Mouse (Mus musculus): ENCODE measurements around the gene Yipf7. TPM values are rescaled to one million over a fixed set of nuclear protein-coding genes. Genes with fewer than 3 reads are reported as not detected.

Yipf7 gene
- polyA plus RNA-seq, 1 experiment: 9.2 TPM

- no peaks in the 10 kb centered on the region for H3K36me3 ChIP-seq (ENCODE audit: control insufficient read depth, insufficient read depth, low read length)
- no peak for DNase-seq
- H3K27ac ChIP-seq (ENCODE audit: control insufficient read depth, insufficient read depth, low read length): no peak overlapping the region
- no peaks in the 10 kb centered on the region for H3K27me3 ChIP-seq (ENCODE audit: control insufficient read depth, insufficient read depth, low read length)
- H3K4me1 ChIP-seq (replicated peaks; ENCODE audit: control insufficient read depth, insufficient read depth, low read length): no peaks in the 10 kb centered on the region
- 30% methylated on average over 5 of the region's 5 CpGs for WGBS
- TF ChIP-seq POLR2A (IDR thresholded peaks at IDR 0.05; ENCODE audit: control insufficient read depth, extremely low read depth, insufficient read depth, low read length, poor library complexity) (no peak), CTCF (IDR thresholded peaks at IDR 0.05; ENCODE audit: borderline replicate concordance, control insufficient read depth, extremely low read depth, insufficient read depth, low read length, poor library complexity) (no peak)
- H3K4me3 ChIP-seq (ENCODE audit: control insufficient read depth, insufficient read depth, low read length): no peak overlapping the region
Measured at GRCm38 (mm10) chr5:69522064-69522463, 20.4 kb downstream of the Yipf7 start.

GRCm38 (mm10) chr5:69520661-69521278 lies 21.7 kb downstream of the Yipf7 start:
- H3K27ac ChIP-seq (ENCODE audit: control insufficient read depth, insufficient read depth, low read length): no peak overlapping the region
- WGBS: 36% methylated on average over 7 of the region's 7 CpGs
- no peaks in the 10 kb centered on the region for H3K36me3 ChIP-seq (ENCODE audit: control insufficient read depth, insufficient read depth, low read length)
- no peak overlapping the region for H3K4me3 ChIP-seq (ENCODE audit: control insufficient read depth, insufficient read depth, low read length)
- TF ChIP-seq POLR2A (IDR thresholded peaks at IDR 0.05; ENCODE audit: control insufficient read depth, extremely low read depth, insufficient read depth, low read length, poor library complexity) (no peak), CTCF (IDR thresholded peaks at IDR 0.05; ENCODE audit: borderline replicate concordance, control insufficient read depth, extremely low read depth, insufficient read depth, low read length, poor library complexity) (no peak)
- H3K4me1 ChIP-seq (replicated peaks; ENCODE audit: control insufficient read depth, insufficient read depth, low read length): no peaks in the 10 kb centered on the region
- no peaks in the 10 kb centered on the region for H3K27me3 ChIP-seq (ENCODE audit: control insufficient read depth, insufficient read depth, low read length)
- DNase-seq: peak; percentile 26

GRCm38 (mm10) chr5:69512203-69512602 lies 30.2 kb downstream of the Yipf7 start:
- Histone ChIP-seq H3K4me1 (replicated peaks; ENCODE audit: control insufficient read depth, insufficient read depth, low read length) (no peaks in the 10 kb centered on the region), H3K4me3 (ENCODE audit: control insufficient read depth, insufficient read depth, low read length) (no peak overlapping the region), H3K27me3 (ENCODE audit: control insufficient read depth, insufficient read depth, low read length) (no peaks in the 10 kb centered on the region), H3K27ac (ENCODE audit: control insufficient read depth, insufficient read depth, low read length) (no peak overlapping the region), H3K36me3 (ENCODE audit: control insufficient read depth, insufficient read depth, low read length) (no peaks in the 10 kb centered on the region)
- WGBS: 88% methylated on average over 4 of the region's 4 CpGs
- TF ChIP-seq POLR2A (IDR thresholded peaks at IDR 0.05; ENCODE audit: control insufficient read depth, extremely low read depth, insufficient read depth, low read length, poor library complexity): no peak
- TF ChIP-seq CTCF (IDR thresholded peaks at IDR 0.05; ENCODE audit: borderline replicate concordance, control insufficient read depth, extremely low read depth, insufficient read depth, low read length, poor library complexity): no peak
- DNase-seq: no peak

- TF ChIP-seq POLR2A (IDR thresholded peaks at IDR 0.05; ENCODE audit: control insufficient read depth, extremely low read depth, insufficient read depth, low read length, poor library complexity) (no peak), CTCF (IDR thresholded peaks at IDR 0.05; ENCODE audit: borderline replicate concordance, control insufficient read depth, extremely low read depth, insufficient read depth, low read length, poor library complexity) (no peak)
- Histone ChIP-seq H3K4me1 (replicated peaks; ENCODE audit: control insufficient read depth, insufficient read depth, low read length) (no peaks in the 10 kb centered on the region), H3K27ac (ENCODE audit: control insufficient read depth, insufficient read depth, low read length) (no peak overlapping the region), H3K4me3 (ENCODE audit: control insufficient read depth, insufficient read depth, low read length) (no peak overlapping the region), H3K36me3 (ENCODE audit: control insufficient read depth, insufficient read depth, low read length) (no peaks in the 10 kb centered on the region), H3K27me3 (ENCODE audit: control insufficient read depth, insufficient read depth, low read length) (no peaks in the 10 kb centered on the region)
- DNase-seq: no peak
- 61% methylated on average over 3 of the region's 3 CpGs for WGBS
Measured at GRCm38 (mm10) chr5:69511631-69512030, 30.8 kb downstream of the Yipf7 start.

GRCm38 (mm10) chr5:69507045-69507444 lies 35.4 kb downstream of the Yipf7 start:
- Histone ChIP-seq H3K27me3 (ENCODE audit: control insufficient read depth, insufficient read depth, low read length) (no peaks in the 10 kb centered on the region), H3K4me3 (ENCODE audit: control insufficient read depth, insufficient read depth, low read length) (no peak overlapping the region), H3K36me3 (ENCODE audit: control insufficient read depth, insufficient read depth, low read length) (no peaks in the 10 kb centered on the region), H3K27ac (ENCODE audit: control insufficient read depth, insufficient read depth, low read length) (no peak overlapping the region), H3K4me1 (replicated peaks; ENCODE audit: control insufficient read depth, insufficient read depth, low read length) (no peaks in the 10 kb centered on the region)
- WGBS: 87% methylated on average over 3 of the region's 3 CpGs
- DNase-seq: no peak
- TF ChIP-seq CTCF (IDR thresholded peaks at IDR 0.05; ENCODE audit: borderline replicate concordance, control insufficient read depth, extremely low read depth, insufficient read depth, low read length, poor library complexity) (no peak), POLR2A (IDR thresholded peaks at IDR 0.05; ENCODE audit: control insufficient read depth, extremely low read depth, insufficient read depth, low read length, poor library complexity) (no peak)

GRCm38 (mm10) chr5:69489046-69489445 lies 53.4 kb downstream of the Yipf7 start:
- no peak overlapping the region for H3K4me3 ChIP-seq (ENCODE audit: control insufficient read depth, insufficient read depth, low read length)
- H3K27ac ChIP-seq (ENCODE audit: control insufficient read depth, insufficient read depth, low read length): no peak overlapping the region
- no peak for DNase-seq
- no peaks in the 10 kb centered on the region for H3K4me1 ChIP-seq (replicated peaks; ENCODE audit: control insufficient read depth, insufficient read depth, low read length)
- no peaks in the 10 kb centered on the region for H3K27me3 ChIP-seq (ENCODE audit: control insufficient read depth, insufficient read depth, low read length)
- TF ChIP-seq POLR2A (IDR thresholded peaks at IDR 0.05; ENCODE audit: control insufficient read depth, extremely low read depth, insufficient read depth, low read length, poor library complexity) (no peak), CTCF (IDR thresholded peaks at IDR 0.05; ENCODE audit: borderline replicate concordance, control insufficient read depth, extremely low read depth, insufficient read depth, low read length, poor library complexity) (no peak)
- H3K36me3 ChIP-seq (ENCODE audit: control insufficient read depth, insufficient read depth, low read length): no peaks in the 10 kb centered on the region

- no peak for DNase-seq
- Histone ChIP-seq H3K27me3 (ENCODE audit: control insufficient read depth, insufficient read depth, low read length) (no peaks in the 10 kb centered on the region), H3K36me3 (ENCODE audit: control insufficient read depth, insufficient read depth, low read length) (no peaks in the 10 kb centered on the region), H3K27ac (ENCODE audit: control insufficient read depth, insufficient read depth, low read length) (no peak overlapping the region), H3K4me1 (replicated peaks; ENCODE audit: control insufficient read depth, insufficient read depth, low read length) (no peaks in the 10 kb centered on the region), H3K4me3 (ENCODE audit: control insufficient read depth, insufficient read depth, low read length) (no peak overlapping the region)
- TF ChIP-seq CTCF (IDR thresholded peaks at IDR 0.05; ENCODE audit: borderline replicate concordance, control insufficient read depth, extremely low read depth, insufficient read depth, low read length, poor library complexity): no peak
- TF ChIP-seq POLR2A (IDR thresholded peaks at IDR 0.05; ENCODE audit: control insufficient read depth, extremely low read depth, insufficient read depth, low read length, poor library complexity): no peak
- 46% methylated on average over 1 of the region's 1 CpGs for WGBS
Measured at GRCm38 (mm10) chr5:69467520-69467919, 74.9 kb downstream of the Yipf7 start.

Other genes with a start within 250 kb of the Yipf7 start
- 0.05 and 0.11 TPM in 2 replicates for gene Kctd8, start 201.0 kb downstream of the Yipf7 start, polyA plus RNA-seq (2012; rRNA removed)
- 7.4 and 8.1 TPM in 2 replicates for gene Guf1, start 14.3 kb upstream of the Yipf7 start, polyA plus RNA-seq (2012; rRNA removed)
- 14.2 and 16.4 TPM in 2 replicates for gene Gnpda2, start 49.7 kb upstream of the Yipf7 start, polyA plus RNA-seq (2012; rRNA removed)

All from thymus, adult 2 months (tissue).